Mouse (Mus musculus) adrenal gland, adult (tissue): Measurements from ENCODE around the gene Zcchc4.

ENCODE experiments used
- DNase-seq, 2 experiments: peaks; one replicate each; pipeline ENCODE4 v3.0.0; 2022 to 2023; ENCODE audit warnings: low spot score in 1 of 2; ENCODE audit not compliant: inconsistent age in 2 of 2

The Zcchc4 gene

DNA sequence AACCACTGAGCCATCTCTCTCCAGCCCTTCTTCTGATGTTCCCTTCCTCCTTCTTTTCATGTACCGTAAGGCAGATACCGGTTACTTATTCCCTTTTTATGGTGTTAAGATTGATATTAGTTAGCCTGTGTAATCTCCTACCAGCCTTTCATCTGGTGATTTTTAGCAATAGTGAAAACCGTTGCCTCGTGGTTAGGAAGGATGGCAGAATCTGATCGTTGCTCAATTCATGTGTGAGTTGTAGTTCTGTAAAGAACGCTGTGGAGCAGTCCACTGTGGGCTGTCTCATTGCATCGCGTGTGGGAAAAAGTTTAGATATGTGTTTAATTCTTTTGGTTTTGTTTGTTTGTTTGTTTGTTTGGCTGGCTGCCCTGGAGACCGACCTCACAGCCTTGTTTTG is 18.0 kb downstream of the Zcchc4 start:
- DNase-seq: no peak

DNA sequence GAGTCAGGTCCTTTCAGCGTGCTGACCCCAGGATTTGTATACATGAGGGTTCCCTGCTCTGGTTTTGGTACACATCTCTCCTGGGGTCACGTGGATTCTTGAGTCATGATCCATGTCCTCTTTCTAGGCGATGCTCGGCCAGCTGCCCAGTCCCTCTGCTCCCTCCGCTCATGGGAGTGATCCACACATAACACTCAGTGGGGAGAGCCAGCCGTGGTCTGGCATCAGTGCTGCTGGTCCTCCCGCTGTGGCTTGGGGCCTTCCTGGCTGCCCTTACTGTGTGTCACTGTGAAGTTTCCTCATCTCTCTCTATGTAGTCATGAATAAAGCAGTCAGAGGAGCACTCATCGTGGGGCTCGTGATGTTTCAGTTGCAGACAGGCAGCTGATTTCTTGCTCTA is 18.9 kb downstream of the Zcchc4 start:
- no peak for DNase-seq

DNA sequence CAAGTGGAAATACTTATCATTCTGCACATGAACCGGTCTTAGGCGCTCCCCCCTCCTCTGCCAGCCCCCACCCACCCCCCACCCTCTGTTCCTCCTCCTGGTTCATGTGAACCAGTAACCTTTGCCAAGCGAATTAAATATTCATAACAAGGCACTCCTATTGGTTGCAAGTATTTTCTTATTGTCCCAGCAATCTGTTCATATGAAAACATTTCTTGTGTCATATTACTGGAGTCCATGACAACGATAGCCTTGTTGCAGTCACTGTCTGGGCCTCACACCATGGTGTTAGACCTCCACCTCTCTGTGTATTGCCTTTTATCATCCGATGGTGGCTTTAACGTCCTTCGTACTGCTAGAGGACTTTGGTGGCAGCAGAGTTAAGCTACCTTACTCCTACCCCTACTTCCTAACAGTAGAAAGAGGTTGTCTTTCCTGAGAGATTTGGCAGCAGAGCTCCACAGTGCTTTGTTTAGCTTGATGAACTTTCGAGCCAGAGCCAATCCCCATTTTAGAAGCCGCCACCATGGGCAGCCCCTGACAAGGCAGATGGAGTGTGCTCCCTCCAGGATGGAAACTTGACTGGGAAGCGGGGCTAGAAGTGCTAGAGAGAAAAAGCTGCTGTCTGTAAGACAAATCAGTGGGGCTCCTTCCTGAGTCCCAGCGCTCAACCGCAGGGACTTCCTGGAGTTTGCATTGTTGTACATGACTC is 24.2 kb downstream of the Zcchc4 start:
- no peak for DNase-seq

DNA sequence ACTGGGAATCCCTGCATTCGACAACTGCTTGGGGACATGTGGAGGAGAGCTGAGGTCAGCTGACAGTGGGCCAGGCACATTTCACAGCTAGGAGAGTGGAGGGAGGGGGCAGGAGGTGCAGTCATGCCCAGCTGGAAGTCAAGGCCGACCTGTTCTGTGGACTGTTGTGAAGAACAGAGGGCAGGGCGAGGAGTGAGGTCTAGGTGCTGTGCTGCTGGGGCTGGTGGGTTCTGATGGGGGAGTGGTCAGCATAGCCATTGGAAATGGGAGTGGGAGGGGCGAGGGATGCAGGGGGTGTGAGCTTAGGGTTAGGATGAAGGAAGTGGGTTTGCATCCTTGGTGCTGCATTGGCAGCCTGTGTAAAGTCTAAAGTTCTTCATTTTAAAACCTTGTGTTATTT is 30.6 kb downstream of the Zcchc4 start:
- no peak for DNase-seq

DNA sequence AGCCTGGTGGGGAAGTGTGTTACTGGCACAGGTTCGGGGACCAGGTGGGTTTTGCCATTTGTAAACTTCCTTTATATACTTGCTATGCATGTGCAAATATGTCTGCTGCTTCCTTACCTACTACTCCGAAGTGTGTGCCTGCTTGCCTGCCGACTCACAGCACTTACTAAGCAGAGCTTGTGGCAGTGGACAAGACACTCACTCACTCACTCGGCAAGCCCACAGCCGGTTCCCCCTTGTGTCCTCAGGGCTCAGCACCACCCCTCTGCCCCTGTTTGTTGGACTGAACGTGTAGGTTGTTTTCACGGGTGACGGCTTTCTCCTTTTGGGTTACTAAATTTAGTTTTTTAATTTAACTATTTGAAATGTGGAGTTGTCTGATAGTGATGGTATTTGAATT is 31.1 kb downstream of the Zcchc4 start:
- no peak for DNase-seq

DNA sequence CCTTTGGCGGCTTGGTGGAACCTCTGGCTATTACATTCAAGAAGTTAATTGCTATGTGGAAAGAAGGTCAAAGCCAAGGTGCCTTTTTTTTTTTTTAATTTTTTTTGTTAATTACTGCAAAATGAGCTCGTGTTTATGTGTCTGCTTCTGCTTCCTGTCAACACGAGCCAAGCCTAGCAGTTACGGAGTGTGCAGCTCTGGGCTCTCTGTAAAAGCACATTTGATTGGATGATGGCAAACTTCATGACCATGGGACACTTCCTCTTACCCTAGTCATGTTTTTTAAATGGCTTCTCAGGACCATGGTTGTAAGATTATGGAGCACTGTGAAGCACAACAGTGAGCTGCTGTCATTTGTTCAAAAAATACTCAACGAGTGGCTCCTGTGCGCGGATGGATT is 31.8 kb downstream of the Zcchc4 start:
- no peak for DNase-seq

DNA sequence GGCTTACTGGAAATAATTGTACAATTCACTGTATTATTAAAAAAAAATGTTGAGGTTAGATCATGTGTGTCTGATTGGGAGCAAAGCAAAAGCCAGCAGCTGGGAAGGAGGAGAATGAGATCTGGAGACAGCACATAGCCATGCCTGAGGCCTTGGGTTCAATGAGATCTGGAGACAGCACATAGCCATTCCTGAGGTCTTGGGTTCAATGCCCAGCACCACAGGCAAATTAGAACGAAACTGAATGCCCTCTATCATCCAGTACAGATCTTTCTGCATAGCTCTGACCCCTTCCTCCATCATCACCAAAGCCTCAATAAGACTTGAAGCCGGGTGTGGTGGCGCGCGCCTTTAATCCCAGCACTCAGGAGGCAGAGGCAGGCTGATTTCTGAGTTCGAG is 35.2 kb downstream of the Zcchc4 start:
- no peak for DNase-seq

DNA sequence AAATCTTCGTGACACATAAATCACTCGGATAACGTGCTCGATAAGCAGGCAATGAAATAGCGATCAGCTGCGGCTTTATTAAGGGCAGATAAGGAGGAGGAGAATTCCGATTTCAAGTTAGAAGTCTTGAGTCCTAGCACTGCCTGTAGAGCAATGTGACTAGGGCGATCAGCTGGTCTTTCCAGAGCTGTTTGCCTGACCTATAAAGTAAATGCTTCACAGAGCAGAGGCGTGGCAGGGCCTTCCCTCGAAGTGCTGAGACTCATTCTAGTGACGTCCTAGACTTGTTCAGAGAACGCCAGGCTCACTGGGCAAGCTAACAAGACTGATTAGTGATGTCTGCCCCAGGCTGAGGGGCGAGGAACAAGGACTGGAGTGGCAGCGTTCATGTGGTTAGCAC is 35.8 kb downstream of the Zcchc4 start:
- no peak for DNase-seq

DNA sequence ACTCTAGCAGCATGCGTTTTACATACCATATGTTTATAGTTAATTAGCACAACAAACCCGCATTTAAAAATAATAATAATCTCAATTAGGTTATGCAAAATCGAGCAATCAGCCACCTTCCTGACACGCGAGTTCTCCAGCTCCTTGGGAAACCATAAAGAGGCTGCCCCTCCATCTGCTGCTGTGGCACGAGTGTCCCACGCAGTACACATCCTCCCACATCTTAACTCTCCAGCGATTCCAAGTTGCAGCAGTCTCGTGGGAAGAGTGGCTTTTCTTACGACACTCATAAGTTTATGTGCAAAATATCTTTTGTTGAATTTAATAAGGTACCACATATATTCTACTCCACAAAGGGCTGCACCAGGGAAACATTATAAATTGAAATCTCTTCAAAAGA is 37.2 kb downstream of the Zcchc4 start:
- DNase-seq: no peak

DNA sequence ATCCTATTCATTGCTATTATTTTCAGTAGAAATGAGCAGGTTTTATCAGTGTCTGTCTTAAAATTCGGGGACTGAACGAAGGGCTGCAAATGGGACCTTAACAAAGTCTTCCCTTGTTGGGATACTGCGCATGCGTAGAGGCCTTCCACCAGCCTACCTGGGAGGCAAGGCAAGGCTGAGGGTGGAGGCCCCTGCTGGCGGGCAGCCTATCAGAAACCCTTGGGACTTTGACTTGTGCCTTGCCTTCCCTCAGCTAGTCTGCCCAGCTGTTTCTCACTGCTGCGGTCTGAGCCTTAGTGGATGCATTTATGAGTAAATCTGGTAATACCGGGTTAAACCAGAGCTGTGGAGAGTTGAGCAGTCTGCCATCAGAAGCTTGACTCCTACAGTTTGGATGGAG is 38.1 kb downstream of the Zcchc4 start:
- DNase-seq: no peak

DNA sequence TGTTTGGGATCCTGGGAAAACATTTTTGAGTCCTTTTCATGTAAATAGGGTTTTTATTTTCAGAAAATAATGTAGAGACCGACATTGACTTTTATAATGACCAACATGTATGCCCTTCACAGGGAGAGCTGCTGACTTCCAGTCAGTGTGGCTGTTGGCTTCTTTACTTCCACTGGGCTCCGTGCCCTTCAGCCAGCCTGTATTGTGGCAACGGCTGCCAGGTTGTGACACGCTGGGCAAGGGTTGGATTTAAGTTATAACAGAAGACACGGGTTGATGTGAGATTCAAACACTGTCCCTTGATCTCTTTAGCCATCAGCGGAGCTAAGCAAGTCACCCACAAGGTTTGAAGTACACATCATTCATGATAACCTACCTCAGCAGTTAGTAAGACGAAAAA is 43.5 kb downstream of the Zcchc4 start:
- DNase-seq: no peak

DNA sequence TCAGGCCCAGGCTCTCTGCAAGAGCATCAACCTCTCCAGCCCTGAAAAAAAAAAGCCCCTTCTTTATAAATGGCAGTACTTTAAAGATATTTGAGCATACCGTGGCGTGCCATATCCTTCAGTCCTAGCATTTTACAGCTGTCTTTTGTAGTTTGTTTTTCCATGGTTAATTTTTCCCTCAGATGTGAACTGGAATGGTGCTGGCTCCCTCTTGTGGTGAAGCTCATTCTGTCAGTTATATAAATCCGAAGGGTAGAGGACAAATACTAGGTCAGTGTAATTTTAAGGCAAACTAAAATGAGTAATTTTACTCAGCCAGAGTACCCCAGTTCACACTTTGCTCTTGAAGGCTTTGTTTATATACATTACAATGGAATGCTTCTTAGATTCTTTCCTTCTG is 46.5 kb downstream of the Zcchc4 start:
- peak; percentile 32 to 87 for DNase-seq

DNA sequence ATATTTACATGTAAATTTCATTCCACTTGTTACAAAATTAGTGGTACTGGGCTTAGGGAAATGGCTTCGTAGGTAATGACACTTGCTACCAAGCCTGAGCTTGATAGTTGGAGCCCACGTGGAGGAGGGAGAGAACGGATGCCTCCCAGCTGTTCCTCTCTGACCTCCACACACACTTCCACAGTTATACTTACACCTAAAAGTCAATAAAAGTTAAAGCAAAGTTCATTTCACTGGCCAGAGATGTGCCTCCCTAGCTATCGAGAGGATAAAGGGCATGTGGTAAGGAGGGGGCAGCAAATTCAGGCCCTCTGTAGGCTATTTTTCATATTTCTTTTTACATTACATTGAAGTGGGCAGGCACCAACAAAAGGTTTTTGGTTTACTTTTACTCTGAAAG is 52.7 kb downstream of the Zcchc4 start:
- DNase-seq: no peak

DNA sequence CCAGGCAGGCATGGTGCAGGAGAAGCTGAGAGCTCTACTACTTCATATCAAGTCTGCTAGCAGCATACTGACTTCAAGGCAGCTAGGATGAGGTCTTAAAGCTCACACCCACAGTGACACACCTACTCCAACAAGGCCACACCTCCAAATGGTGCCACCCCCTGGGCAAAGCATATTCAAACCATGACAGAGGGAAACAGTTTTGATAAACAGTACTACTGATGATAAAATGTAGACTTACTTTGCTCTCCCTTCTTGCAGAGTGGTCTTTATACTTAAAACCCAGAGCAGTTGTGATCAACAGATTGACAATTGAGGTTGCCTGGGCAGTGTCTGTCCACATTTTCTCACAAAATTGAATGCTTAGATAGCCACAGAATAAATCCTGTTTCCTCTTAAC is 57.8 kb downstream of the Zcchc4 start:
- DNase-seq: peak; percentile 39 to 62

DNA sequence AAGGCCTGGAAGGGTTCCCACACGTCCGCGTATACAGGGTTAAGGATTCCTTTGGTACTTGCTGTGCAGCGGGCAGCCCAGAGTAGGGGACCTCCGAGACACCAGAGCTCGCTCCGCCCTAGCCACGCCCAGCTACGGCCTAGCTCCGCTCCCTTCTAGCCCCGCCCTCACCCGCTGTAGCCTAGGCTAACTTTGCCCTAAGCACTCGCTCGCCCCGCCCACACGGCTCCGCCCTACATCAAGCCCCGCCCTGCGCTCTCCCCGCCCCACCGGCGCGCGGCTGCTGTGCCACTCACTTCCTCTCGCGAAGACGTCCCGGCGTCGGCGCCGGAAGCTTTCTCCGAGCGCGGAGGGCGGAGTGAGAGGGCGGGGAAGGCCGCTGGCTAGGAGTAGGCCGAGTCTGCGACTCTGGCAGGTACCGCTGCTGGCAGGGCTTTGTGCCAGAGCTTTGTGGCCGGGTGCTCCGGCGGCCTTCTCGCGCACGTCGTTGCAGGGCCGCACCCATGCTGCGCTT is 58.6 kb downstream of the Zcchc4 start, which contains the start of gene Anapc4:
Gene Anapc4, plus strand, starts transcription at position 252 of the 514 bp plus-strand sequence.
- peak; percentile 100 for DNase-seq

DNA sequence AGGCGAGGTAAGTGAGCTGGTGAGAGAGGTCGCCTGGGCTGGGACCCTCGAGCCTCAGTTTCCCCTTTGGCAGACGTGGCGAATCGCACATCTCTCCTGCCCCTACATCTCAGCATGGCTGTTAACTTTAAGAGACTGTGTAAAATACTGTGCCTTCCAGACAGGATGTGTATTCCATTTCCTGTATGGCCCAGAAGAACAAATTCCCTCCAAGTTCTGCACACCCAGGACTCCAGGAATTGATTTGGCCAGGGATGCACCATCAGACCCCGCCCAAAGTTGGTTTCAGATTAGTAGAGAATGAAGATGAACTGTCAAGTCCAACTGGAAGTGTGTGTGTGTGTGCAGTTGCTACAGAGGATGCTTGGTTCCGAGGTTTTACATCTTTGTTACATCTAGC is 59.2 kb downstream of the Zcchc4 start:
- DNase-seq: no peak

DNA sequence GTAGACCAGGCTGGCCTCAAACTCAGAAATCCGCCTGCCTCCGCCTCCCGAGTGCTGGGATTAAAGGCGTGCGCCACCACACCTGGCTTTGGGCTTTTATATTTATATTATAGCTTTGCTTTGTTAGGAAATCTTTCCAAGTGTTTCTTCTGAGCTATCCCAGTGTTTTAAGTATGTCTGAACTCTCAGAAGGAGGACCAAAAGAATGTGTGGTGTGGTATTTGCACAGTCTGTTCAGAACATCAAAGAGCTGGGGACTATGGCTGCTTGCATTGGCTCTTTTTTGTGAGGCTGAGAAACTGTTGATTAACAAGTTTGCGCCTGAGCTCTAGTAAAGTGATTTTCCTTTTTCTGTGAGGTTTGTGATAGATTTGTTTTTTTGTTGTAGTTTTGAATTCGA is 69.1 kb downstream of the Zcchc4 start:
- DNase-seq: no peak

DNA sequence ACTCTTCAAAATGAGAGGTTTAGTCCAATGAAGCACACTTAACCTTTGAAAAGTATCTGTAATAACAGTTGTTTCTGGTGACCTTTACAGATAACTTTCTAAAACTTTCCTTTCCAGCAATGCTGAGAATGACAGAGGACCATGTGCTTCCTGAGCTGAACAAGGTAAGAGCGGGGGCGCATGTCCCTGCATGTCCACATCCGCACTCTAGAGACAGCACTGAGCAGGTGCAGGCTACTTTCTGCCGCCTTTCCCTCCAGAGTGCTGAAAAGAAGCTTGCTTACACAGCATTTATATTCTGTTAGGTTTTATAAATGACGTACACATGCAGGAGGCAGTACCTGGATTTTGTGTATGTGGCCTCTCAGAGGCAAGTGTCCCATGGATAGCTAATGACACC is 80.5 kb downstream of the Zcchc4 start:
- peak in 1 of 2 experiments; percentile 27 for DNase-seq

DNA sequence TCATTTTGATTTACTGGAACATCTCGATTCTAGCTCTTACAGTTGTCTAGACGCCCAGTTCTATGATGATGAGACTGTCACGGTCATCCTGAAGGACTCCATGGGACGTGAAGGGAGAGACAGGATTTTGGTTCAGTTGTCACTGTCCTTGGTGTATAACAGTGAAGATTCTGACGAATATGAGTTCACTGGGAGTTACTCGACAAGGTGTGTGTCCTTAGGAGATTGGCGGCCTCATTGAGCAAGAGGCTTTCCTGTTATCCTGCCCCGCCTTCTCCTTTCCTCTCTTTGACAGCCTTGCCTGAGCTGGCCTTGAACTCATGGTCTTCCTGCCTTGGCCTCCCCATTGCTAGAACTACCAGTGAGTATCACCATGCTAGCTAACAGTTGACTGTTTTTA is 89.2 kb downstream of the Zcchc4 start:
- DNase-seq: peak; percentile 29 to 84

DNA sequence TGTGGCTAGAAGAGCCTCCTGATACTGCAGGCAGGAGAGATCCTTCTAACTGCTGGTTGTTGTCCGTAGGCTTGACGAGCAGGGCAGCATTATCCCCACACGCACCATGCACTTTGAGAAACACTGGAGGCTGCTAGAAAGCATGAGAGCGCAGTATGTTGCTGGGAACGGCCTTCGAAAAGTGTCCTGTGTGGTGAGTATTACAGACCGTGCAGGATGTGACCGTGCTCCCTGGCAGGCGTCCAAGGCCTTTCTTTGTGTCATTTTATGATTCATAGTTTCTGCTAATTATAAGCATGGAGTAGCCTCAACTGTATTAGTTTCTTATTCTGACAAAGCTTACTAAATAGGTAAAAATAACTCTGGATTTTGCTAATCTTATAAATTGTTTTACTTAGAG is 90.6 kb downstream of the Zcchc4 start:
- DNase-seq: peak; percentile 92 to 98

DNA sequence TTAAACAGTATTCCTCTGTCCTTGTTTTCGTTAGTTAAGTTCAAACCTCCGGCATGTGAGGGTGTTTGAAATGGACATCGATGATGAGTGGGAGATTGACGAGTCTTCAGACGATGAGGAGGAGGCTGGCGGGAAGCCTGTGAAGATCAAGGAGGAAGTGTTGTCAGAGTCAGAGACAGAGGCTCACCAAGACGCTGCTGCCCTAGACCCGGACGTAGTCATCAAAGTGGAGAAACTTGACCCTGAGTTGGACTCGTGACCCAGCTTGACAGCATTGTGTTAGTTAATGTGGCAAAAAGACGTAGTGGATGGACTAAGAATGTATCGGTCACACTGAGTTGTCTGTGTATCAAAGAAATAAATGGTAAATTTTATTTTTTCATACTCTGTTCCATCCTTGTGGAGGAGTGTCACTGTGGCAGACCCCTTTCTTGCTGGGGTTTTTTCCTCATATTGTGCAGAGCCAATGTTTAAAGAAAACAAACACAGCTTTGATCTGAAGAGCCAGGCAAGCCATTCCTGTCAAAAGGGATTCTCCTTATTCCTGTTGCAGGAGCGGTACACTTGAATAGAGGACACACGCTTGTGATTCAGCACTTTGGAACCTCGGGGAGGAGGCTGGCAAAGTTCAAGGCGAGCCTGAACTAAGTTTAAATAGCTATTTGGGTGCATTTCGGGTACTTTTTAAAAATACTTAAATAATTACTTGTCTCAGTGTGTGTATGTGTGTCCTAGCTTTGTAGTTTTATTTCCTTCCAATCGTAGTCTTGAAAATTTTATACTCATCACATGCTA is 91.3 kb downstream of the Zcchc4 start:
- peak; percentile 65 to 83 for DNase-seq

DNA sequence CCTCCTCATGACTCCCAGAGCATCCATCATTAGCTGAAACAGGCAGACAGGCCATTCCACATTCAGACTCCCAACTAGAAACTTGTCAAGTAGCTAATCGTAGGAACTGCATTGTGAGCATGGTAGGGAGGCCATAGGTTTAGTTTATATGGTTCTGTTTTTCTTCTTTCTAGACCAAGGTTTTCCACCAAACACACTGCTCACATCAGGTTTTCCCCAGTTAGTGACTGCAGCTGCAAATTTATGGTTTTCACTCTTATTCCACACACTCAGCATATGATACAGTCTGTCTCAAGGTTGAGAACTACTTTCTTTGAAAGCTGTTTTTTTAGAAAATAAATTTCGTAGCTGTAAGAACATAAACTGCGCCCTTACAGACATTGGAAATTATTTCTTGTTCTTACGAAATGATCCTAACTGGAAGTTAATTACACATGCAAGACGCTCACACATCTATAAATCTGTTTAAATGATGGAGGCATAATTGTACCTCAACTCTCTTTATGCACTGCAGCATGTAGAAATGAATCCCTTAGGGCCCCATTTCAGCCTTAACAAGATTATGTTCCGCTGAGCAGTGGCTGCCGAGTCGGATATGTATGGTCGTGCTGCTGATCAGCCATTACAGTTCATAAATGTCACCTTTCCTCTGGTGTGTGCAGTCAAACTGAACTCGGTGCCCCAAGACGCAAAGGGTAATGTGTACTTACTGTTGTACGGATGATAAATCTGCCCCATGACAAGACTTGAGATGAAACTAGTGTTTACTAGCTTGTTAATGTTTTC is 93.9 kb downstream of the Zcchc4 start:
- DNase-seq: no peak
